Mouse (Mus musculus) lung, adult 2 months (tissue): ENCODE results near the gene Ypel2.

Source experiments
- CTCF ChIP-seq: fragments of 200-500 bp; IDR thresholded peaks from 2 replicates; pipeline ENCODE4 v1.5.1; 2011; ENCODE audit warnings: mild to moderate bottlenecking, low read length, control low read depth; ENCODE audit not compliant: insufficient read depth
- POLR2A ChIP-seq: fragments of 200-500 bp; IDR thresholded peaks from 2 replicates; pipeline ENCODE4 v1.6.1; 2011; ENCODE audit warnings: low read depth, mild to moderate bottlenecking, control low read depth, low read length, borderline replicate concordance; ENCODE audit errors: extremely low read depth

DNA sequence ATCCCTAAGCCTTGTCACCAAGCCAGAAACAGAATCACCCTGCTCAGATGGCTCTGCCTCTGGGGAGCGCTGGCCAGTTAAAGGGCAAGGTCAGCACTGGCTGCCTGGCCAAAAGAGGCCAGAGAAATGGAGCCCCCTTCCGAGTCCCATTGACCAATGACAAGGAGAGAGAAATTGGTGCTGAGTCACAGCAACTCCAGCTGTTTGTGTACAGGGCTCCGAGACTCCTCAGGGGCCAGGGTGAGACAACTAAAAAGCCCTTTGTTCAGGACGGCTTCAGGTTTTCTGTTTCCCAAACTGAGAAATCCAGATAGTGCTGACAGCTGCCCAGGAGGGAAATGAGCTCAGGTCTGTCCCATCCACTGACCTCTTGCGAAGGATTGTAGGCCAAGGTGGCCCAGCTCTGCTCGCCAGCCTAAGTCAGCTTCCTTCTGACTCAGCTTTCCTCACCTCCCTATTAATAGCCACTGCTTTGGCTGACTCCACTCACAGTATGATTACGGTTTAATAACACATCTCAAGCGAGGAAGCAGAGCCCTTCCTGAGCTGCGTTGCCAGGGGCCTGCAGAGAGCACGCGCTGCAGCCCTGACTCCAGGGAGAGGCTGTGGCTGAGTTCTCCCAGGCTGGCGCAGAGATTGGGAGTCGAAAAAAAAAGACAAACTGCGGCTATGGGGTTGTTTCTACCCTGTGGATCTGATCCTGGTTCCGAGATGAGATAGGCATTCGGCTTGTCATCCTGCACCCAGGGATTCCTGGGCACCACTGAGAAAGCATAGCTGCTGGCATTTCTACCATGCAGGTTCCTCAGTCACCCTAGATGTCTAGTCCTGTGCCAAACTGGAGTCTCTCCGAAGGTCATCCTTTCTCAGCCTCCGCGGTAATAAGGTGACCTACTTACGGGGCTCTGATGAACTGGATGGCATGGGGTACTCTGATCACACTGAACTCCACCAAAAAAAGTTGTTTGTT, 73.1 kb downstream of the Ypel2 start:
- no peak for TF ChIP-seq CTCF
- no peak for TF ChIP-seq POLR2A
